Mouse (Mus musculus): ENCODE results near the gene Mllt6. TPM values are rescaled to one million over a fixed set of nuclear protein-coding genes. Genes with fewer than 3 reads are reported as not detected.
"Not testable (repeated sequence)": the region's sequence is repeated elsewhere in the genome, so short reads cannot be mapped to it uniquely, and the experiment has no call there.

The Mllt6 gene
- total and polyA plus RNA-seq, 3 experiments: 17.2 to 17.6 TPM; not detected in 1

- H3K36me3 ChIP-seq (ENCODE audit: control insufficient read depth in 1 of 2, insufficient read depth in 2 of 2, low read length in 2 of 2); H3K9ac ChIP-seq (ENCODE audit: control insufficient read depth, low read depth, low read length, poor library complexity, severe bottlenecking); H3K27ac ChIP-seq (ENCODE audit: control insufficient read depth, low read depth, low read length); H3K79me2 ChIP-seq (ENCODE audit: control insufficient read depth, insufficient read depth, low read length, poor library complexity); H3K9me3 ChIP-seq (replicated peaks; ENCODE audit: insufficient read depth, low read length); H3K4me1 ChIP-seq (ENCODE audit: control insufficient read depth in 1 of 2, insufficient read depth in 2 of 2, low read length in 2 of 2); H3K27me3 ChIP-seq (ENCODE audit: control insufficient read depth in 1 of 2, insufficient read depth in 2 of 2, low read length in 2 of 2); H3K4me3 ChIP-seq (ENCODE audit: control insufficient read depth in 1 of 2, insufficient read depth in 1 of 2, low read depth in 2 of 2, low read length in 2 of 2): not testable (repeated sequence)
- TF ChIP-seq POLR2A (IDR thresholded peaks at IDR 0.05; ENCODE audit: control insufficient read depth in 1 of 2, insufficient read depth in 1 of 2, low read depth in 1 of 2, low read length in 2 of 2, poor library complexity in 1 of 2) (peak in 1 of 2 experiments; percentile 45; a peak in 1 of 4 replicates), TBP (IDR thresholded peaks at IDR 0.05; ENCODE audit: low read depth, low read length) (peak; percentile 92)
- DNase-seq (ENCODE audit: low read depth, low spot score): peak; percentile 69
Measured at GRCm38 (mm10) chr11:97653376-97653775, 9.8 kb upstream of the Mllt6 start.

GRCm38 (mm10) chr11:97654210-97654609 lies 9.0 kb upstream of the Mllt6 start:
- Histone ChIP-seq H3K27ac (ENCODE audit: control insufficient read depth, low read depth, low read length) (no peak overlapping the region), H3K36me3 (ENCODE audit: control insufficient read depth in 1 of 2, insufficient read depth in 2 of 2, low read length in 2 of 2) (peaks cover 0 to 4% of the 10 kb centered on the region in 2 experiments; a peak in 2 of 4 replicates), H3K9me3 (replicated peaks; ENCODE audit: insufficient read depth, low read length) (no peaks in the 10 kb centered on the region), H3K4me1 (ENCODE audit: control insufficient read depth in 1 of 2, insufficient read depth in 2 of 2, low read length in 2 of 2) (peaks cover 0 to 6% of the 10 kb centered on the region in 2 experiments; a peak in 2 of 4 replicates), H3K27me3 (ENCODE audit: control insufficient read depth in 1 of 2, insufficient read depth in 2 of 2, low read length in 2 of 2) (no peaks in the 10 kb centered on the region), H3K4me3 (ENCODE audit: control insufficient read depth in 1 of 2, insufficient read depth in 1 of 2, low read depth in 2 of 2, low read length in 2 of 2) (no peak overlapping the region), H3K79me2 (ENCODE audit: control insufficient read depth, insufficient read depth, low read length, poor library complexity) (no peaks in the 10 kb centered on the region), H3K9ac (ENCODE audit: control insufficient read depth, low read depth, low read length, poor library complexity, severe bottlenecking) (no peak overlapping the region)
- DNase-seq (ENCODE audit: low read depth, low spot score): no peak
- TF ChIP-seq USF2 (IDR thresholded peaks at IDR 0.05; ENCODE audit: borderline replicate concordance in 1 of 2, insufficient read depth in 1 of 2, low read depth in 1 of 2, low read length in 2 of 2) (no peak), NELFE (IDR thresholded peaks at IDR 0.05; ENCODE audit: low read depth, low read length) (no peak), TBP (IDR thresholded peaks at IDR 0.05; ENCODE audit: low read depth, low read length) (no peak), RAD21 (IDR thresholded peaks at IDR 0.05; ENCODE audit: low read depth, low read length) (no peak), CHD2 (IDR thresholded peaks at IDR 0.05; ENCODE audit: low read length) (no peak), KAT2A (conservative IDR thresholded peaks at IDR 0.05; ENCODE audit: low read depth, low read length) (no peak), E2F4 (IDR thresholded peaks at IDR 0.05; ENCODE audit: borderline replicate concordance, low read depth, low read length) (no peak), GATA1 (IDR thresholded peaks at IDR 0.05; ENCODE audit: low read depth, low read length) (no peak), MEF2A (IDR thresholded peaks at IDR 0.05; ENCODE audit: extremely low read depth, insufficient replicate concordance, low read depth, low read length, poor library complexity, severe bottlenecking) (no peak), NRF1 (IDR thresholded peaks at IDR 0.05; ENCODE audit: insufficient read depth, low read depth, low read length, poor library complexity, severe bottlenecking) (no peak), POLR2AphosphoS2 (IDR thresholded peaks at IDR 0.05; ENCODE audit: low read length) (no peak), ZC3H11A (IDR thresholded peaks at IDR 0.05; ENCODE audit: low read depth, low read length) (no peak), BHLHE40 (IDR thresholded peaks at IDR 0.05; ENCODE audit: borderline replicate concordance, low read depth, low read length) (no peak), TAL1 (IDR thresholded peaks at IDR 0.05; ENCODE audit: low read length) (no peak), POLR2A (IDR thresholded peaks at IDR 0.05; ENCODE audit: control insufficient read depth in 1 of 2, insufficient read depth in 1 of 2, low read depth in 1 of 2, low read length in 2 of 2, poor library complexity in 1 of 2) (no peak)

All from MEL (cell line).